ENCODE assay signal across 8 mouse cellular contexts in genomic region chr5:50059586-50059985, GRCm38 (mm10). TPM values are rescaled to one million over a fixed set of nuclear protein-coding genes. Genes with fewer than 3 reads are reported as not detected.
A peak's percentile ranks its signal among the peaks of the same experiment; 100 is the strongest.
DNase-seq lines count a peak whose midpoint lies in the region; ATAC-seq and TF ChIP-seq lines count a peak whose summit lies in the region.

No protein-coding gene starts in this region.

- H3K9me3 ChIP-seq in embryonic facial prominence, embryonic 10.5 days = no peaks in the 10 kb centered on the region
- no peaks in the 10 kb centered on the region for H3K9me3 ChIP-seq in forebrain, embryonic 11.5 days (ENCODE audit: control insufficient read depth, low read length)
- no peaks in the 10 kb centered on the region for H3K9me3 ChIP-seq in kidney, embryonic 16.5 days (ENCODE audit: low read length)
- H3K9me3 ChIP-seq in lung, postnatal 0 days (ENCODE audit: low read length) = no peaks in the 10 kb centered on the region

- H3K9ac ChIP-seq in forebrain, embryonic 11.5 days (ENCODE audit: low read length) = no peak overlapping the region
- peak overlapping the region; percentile 98 for H3K9ac ChIP-seq in kidney, embryonic 16.5 days (replicated peaks; ENCODE audit: low read length)
- no peak overlapping the region for H3K9ac ChIP-seq in lung, postnatal 0 days (replicated peaks; ENCODE audit: low read depth)

- TF ChIP-seq CTCF in lung, postnatal 0 days (IDR thresholded peaks at IDR 0.05) = no peak

- no peak for TF ChIP-seq EP300 in lung, postnatal 0 days (IDR thresholded peaks at IDR 0.05)

- no peak overlapping the region; the same call in 1 of the 2 replicates for H3K27ac ChIP-seq in embryonic facial prominence, embryonic 10.5 days (replicated peaks)
- H3K27ac ChIP-seq in forebrain, embryonic 11.5 days (ENCODE audit: low read depth, low read length) = no peak overlapping the region
- peak overlapping the region; percentile 79; the same call in 1 of the 2 replicates for H3K27ac ChIP-seq in kidney, embryonic 16.5 days (ENCODE audit: low read length)
- peak overlapping the region; percentile 74; the same call in 1 of the 2 replicates for H3K27ac ChIP-seq in lung, postnatal 0 days (ENCODE audit: low read length)

- H3K4me1 ChIP-seq in embryonic facial prominence, embryonic 10.5 days = peaks cover 31% of the 10 kb centered on the region
- peaks cover 5% of the 10 kb centered on the region; the same call in 1 of the 2 replicates for H3K4me1 ChIP-seq in forebrain, embryonic 11.5 days (replicated peaks; ENCODE audit: control insufficient read depth, insufficient read depth, low read length)
- H3K4me1 ChIP-seq in kidney, embryonic 16.5 days (ENCODE audit: insufficient read depth, low read length) = peaks cover 26% of the 10 kb centered on the region
- peaks cover 5% of the 10 kb centered on the region; the same call in 1 of the 2 replicates for H3K4me1 ChIP-seq in lung, postnatal 0 days (ENCODE audit: insufficient read depth, low read depth, low read length)

- no peak overlapping the region for H3K4me2 ChIP-seq in forebrain, embryonic 11.5 days (ENCODE audit: low read depth, low read length, severe bottlenecking)
- H3K4me2 ChIP-seq in kidney, embryonic 16.5 days (replicated peaks; ENCODE audit: low read depth, low read length) = peak overlapping the region; percentile 66
- H3K4me2 ChIP-seq in lung, postnatal 0 days (replicated peaks; ENCODE audit: low read depth, low read length) = peak overlapping the region; percentile 96

- peak overlapping the region; percentile 94 for H3K4me3 ChIP-seq in embryonic facial prominence, embryonic 10.5 days
- no peak overlapping the region for H3K4me3 ChIP-seq in forebrain, embryonic 11.5 days (ENCODE audit: low read depth, low read length)
- peak overlapping the region; percentile 95 for H3K4me3 ChIP-seq in kidney, embryonic 16.5 days (ENCODE audit: low read length)
- peak overlapping the region; percentile 84; the same call in 1 of the 2 replicates for H3K4me3 ChIP-seq in lung, postnatal 0 days (ENCODE audit: low read depth, low read length)

- no peaks in the 10 kb centered on the region for H3K36me3 ChIP-seq in embryonic facial prominence, embryonic 10.5 days (replicated peaks)
- no peaks in the 10 kb centered on the region for H3K36me3 ChIP-seq in forebrain, embryonic 11.5 days (ENCODE audit: control insufficient read depth, insufficient read depth, low read length)
- no peaks in the 10 kb centered on the region for H3K36me3 ChIP-seq in kidney, embryonic 16.5 days (ENCODE audit: insufficient read depth, low read length)
- no peaks in the 10 kb centered on the region for H3K36me3 ChIP-seq in lung, postnatal 0 days (ENCODE audit: insufficient read depth, low read length)

- no peak for ATAC-seq in forebrain, embryonic 11.5 days (replicated peaks; ENCODE audit: low FRiP score)
- ATAC-seq in kidney, embryonic 16.5 days (ENCODE audit: low FRiP score, low TSS enrichment) = peak; percentile 34
- ATAC-seq in lung, postnatal 0 days = peak; percentile 61

- no peak for DNase-seq in embryonic facial prominence, embryonic 10.5 days (ENCODE audit: low spot score)
- peak; percentile 57 for DNase-seq in forebrain, embryonic 11.5 days (ENCODE audit: low spot score)
- peak; percentile 67 for DNase-seq in lung, postnatal 0 days (ENCODE audit: low spot score)
- no peak for DNase-seq in frontal cortex, adult 2 months (ENCODE audit: extremely low spot score in 1 of 2, low spot score in 1 of 2)
- no peak for DNase-seq in frontal cortex, postnatal 25 days (ENCODE audit: low spot score in 2 of 2)
- DNase-seq in ovary, postnatal 10 days (ENCODE audit: low spot score) = no peak
- no peak for DNase-seq in retina, embryonic 14.5 days (ENCODE audit: low spot score)

- 84% methylated on average over 7 of the region's 7 CpGs for WGBS in embryonic facial prominence, embryonic 10.5 days
- 92% methylated on average over 7 of the region's 7 CpGs for WGBS in forebrain, embryonic 11.5 days
- WGBS in kidney, embryonic 16.5 days = 76% methylated on average over 7 of the region's 7 CpGs
- WGBS in lung, postnatal 0 days = 66% methylated on average over 7 of the region's 7 CpGs

- H3K27me3 ChIP-seq in embryonic facial prominence, embryonic 10.5 days (replicated peaks; ENCODE audit: low read depth, poor library complexity, severe bottlenecking) = no peaks in the 10 kb centered on the region
- no peaks in the 10 kb centered on the region for H3K27me3 ChIP-seq in forebrain, embryonic 11.5 days (ENCODE audit: control insufficient read depth, insufficient read depth, low read length)
- no peaks in the 10 kb centered on the region for H3K27me3 ChIP-seq in kidney, embryonic 16.5 days (ENCODE audit: insufficient read depth, low read length)
- H3K27me3 ChIP-seq in lung, postnatal 0 days (replicated peaks; ENCODE audit: insufficient read depth, low read length) = no peaks in the 10 kb centered on the region

RNA-seq across cellular contexts. Expression of gene Adgra3, which starts 0.8 kb away (rescaled TPM):
- 42.8 and 45.7 TPM in 2 replicates for polyA plus RNA-seq in embryonic facial prominence, embryonic 10.5 days (2016; fragmentation: Nextera tagmentation; extraction: Ambion mirVana)
- 42.9 and 44.7 TPM in 2 replicates for polyA plus RNA-seq in forebrain, embryonic 11.5 days (2014; fragmentation: Nextera tagmentation; extraction: Ambion mirVana)
- 18.3 and 35.3 TPM in 2 replicates for polyA plus RNA-seq in kidney, embryonic 16.5 days (2015; fragmentation: Nextera tagmentation; extraction: Ambion mirVana)
- polyA plus RNA-seq in lung, postnatal 0 days (2015; fragmentation: Nextera tagmentation; extraction: Ambion mirVana) = 12.2 and 14.2 TPM in 2 replicates
- polyA plus RNA-seq in frontal cortex, adult 2 months (2012; rRNA removed) = 18.8 and 20.5 TPM in 2 replicates

Comparison
In these comparisons a context has a peak if more than half of its experiments do, and no peak if none do; other contexts are left out.
1. DNase-seq: peak in forebrain, embryonic 11.5 days (single experiment) and lung, postnatal 0 days (single experiment); none in embryonic facial prominence, embryonic 10.5 days (single experiment), frontal cortex, adult 2 months (0 of 2), frontal cortex, postnatal 25 days (0 of 2), ovary, postnatal 10 days (single experiment) and retina, embryonic 14.5 days (single experiment).
2. H3K27ac ChIP-seq: peak in kidney, embryonic 16.5 days (single experiment) and lung, postnatal 0 days (single experiment); none in embryonic facial prominence, embryonic 10.5 days (single experiment) and forebrain, embryonic 11.5 days (single experiment).